Mouse (Mus musculus) spleen, postnatal 14 days (tissue): Measurements from ENCODE around the gene Ppp2r5e.

Experiments used
- DNase-seq, 2 experiments: peaks; one replicate each; pipeline ENCODE4 v3.0.0; 2021 to 2022; ENCODE audit warnings: low spot score in 2 of 2

Gene Ppp2r5e

DNA sequence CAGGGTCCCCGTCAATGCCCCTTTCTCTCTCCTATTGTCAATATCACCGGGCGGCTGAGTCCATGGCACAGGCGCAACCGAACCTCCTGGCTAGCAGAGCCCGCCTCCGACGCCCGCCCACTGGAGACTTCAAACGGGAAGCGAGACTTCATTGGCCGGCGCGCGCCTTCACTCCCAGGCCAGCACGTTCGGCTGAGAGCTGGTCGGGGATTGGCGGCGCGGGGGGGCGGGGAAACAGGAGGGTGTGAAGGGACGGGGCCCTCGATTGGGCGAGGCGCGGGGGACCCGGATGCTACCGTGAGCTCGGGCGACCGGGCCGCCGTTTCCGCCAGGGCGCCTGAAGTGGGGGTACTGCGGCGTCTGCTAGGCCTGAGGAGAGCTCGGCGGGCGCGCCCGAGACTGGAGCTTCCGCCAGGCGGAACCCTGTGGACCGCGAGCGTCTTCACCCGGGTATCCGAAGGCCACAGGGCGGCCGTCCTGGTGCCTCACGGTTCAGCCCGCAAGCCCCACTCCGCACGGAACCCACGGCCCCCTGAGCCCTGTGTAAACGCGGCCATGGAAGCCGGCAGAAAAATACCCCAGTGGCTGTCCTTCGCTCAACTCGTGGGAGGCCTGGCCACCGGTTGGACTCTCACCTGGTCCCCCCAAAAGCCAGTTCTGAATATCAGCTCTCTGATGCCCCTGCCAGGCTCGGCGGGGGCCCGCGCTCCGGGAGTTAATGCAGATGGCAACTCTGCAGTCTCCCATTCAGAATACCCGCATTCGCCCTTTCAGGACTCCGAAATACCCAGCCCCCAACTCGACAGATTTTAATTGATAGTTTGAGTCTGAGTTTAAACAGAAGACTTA lies at the start of gene Ppp2r5e:
Gene Ppp2r5e (minus strand): TSS at position 92 of the 849 bp plus-strand sequence.
- DNase-seq: peak; percentile 97 to 98

GRCm38 (mm10) chr12:75645780-75646179 lies 49.7 kb upstream of the Ppp2r5e start:
- DNase-seq: no peak

- no peak for DNase-seq
These were observed 45.7 kb upstream of the Ppp2r5e start for GRCm38 (mm10) chr12:75641726-75642125.

GRCm38 (mm10) chr12:75638345-75638744 lies 42.3 kb upstream of the Ppp2r5e start:
- no peak for DNase-seq

DNA sequence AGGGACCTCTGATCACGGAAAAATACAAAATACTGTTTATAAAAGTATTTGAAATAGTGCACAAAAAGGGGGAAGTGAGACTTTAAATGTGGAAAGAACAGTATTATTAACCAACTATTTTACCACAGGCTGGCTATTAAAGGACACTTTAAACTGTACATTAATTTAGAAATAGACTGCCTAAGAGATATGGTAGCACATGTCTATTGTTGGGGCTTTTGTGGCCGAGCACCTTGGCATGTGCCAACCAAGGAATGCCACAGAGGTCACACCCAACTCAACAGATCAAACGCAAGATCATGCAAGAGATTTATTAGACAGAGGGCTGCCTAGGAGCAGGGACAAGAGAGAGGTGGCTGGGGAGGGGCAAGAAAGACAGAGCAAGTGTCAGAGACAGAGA lies 41.1 kb upstream of the Ppp2r5e start:
- DNase-seq: no peak

GRCm38 (mm10) chr12:75635771-75636430 lies 39.9 kb upstream of the Ppp2r5e start:
- DNase-seq: no peak

- DNase-seq: no peak
These were observed 33.6 kb upstream of the Ppp2r5e start for GRCm38 (mm10) chr12:75629618-75630017.

- DNase-seq: no peak
These were observed 27.2 kb upstream of the Ppp2r5e start for GRCm38 (mm10) chr12:75623292-75623691.

- no peak for DNase-seq
These were observed 26.8 kb upstream of the Ppp2r5e start for GRCm38 (mm10) chr12:75622835-75623234.

DNA sequence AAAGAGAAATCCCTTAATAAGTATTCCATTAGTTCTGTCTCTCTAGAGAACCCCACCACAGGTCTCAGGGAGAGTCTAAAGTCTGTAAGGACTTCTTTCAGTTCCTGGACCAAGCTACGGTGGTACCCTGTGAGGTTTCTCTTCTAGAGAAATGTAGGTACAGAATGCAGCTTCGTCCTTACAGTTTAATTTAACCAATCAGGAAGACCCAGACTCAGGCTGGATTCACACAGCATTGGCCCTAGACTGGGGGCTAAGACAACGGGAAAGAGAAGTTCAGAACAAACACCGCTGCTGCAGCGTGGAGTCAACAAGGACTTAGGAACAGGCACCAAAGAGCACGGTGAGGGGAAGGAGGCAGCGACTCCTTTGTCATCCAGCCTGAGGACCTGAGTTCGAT lies 20.8 kb upstream of the Ppp2r5e start:
- no peak for DNase-seq

DNA sequence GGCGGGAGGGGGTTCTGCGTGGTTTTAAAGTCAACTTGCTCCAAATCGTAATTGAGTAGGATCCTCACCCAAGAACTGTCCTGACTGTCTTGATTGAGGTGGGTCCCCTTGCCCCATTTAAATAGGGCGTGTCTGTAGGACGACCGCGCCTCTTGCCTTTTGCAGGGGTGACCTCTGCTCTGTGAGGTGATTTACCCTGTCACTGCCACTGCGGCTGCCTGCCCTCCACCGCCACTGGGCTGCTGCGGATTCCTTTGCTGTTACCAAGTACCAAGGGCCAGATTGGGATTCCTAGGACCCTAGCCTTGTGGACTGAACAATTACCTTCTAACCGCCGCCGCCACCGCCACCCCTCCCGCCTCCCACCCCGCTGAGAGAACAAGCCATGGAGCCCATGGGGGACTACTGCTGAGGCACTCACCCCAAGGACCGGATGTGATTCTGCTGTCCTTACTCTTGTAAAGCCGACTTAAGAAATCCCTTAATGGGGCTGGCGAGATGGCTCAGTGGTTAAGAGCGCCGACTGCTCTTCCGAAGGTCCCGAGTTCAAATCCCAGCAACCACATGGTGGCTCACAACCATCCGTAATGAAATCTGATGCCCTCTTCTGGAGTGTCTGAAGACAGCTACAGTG lies 20.2 kb upstream of the Ppp2r5e start:
- no peak for DNase-seq

GRCm38 (mm10) chr12:75615556-75615955 lies 19.5 kb upstream of the Ppp2r5e start:
- no peak for DNase-seq

DNA sequence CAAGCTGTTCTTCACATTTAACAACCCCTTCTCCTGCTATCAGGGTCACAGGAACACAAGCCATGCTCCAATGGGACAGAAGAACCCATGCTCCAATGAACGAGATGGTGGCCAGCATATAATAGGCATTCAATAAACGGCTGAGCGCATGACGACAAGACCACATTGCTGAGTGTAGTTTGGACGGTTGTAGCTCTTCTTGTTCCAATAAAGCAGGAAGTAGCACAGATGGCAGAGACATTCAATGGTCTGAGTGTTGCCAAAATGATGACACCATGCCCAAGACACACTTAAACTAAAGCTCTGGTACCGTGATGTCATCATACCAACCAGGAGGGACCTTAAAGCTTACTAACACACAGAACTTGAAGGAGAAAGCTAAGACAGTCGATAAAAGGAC lies 16.7 kb upstream of the Ppp2r5e start:
- no peak for DNase-seq

DNA sequence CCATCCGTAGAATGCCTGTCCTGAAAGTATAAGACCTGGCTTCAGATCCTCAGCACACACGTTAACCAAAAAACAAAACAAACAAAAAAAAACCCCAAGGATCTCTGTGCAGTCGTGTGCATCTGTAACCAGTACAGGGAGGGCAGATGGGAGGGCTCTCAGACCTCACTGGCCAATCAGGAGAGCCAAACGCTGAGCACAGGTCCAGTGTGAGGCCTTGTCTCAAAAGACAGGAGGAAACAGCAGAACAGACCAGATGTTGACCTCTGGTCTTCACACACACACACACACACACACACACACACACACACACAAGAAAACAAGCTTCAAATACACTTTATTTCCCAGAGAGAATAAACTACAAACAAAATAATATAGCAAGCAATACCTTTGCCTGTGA lies 3.4 kb upstream of the Ppp2r5e start:
- peak in 1 of 2 experiments; percentile 10 for DNase-seq

DNA sequence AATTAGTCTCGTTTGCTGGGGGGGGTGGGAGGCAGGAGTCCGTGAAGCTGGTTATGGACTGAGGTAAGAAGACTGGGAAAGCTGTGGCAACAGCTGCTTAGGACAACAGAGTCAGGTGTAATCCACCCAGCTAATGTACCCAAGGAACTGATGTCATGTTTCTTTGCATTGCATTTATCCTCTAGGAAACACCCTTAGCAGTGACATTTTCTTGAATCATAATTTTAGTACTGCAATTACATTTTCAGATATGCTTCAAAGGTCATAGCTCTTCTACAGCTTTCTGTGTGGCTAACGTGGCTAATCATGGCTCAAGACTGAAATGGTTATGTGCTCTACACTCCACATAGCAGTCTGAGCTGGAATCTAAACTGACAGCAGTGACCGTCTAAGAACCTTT lies 2.9 kb upstream of the Ppp2r5e start:
- no peak for DNase-seq

DNA sequence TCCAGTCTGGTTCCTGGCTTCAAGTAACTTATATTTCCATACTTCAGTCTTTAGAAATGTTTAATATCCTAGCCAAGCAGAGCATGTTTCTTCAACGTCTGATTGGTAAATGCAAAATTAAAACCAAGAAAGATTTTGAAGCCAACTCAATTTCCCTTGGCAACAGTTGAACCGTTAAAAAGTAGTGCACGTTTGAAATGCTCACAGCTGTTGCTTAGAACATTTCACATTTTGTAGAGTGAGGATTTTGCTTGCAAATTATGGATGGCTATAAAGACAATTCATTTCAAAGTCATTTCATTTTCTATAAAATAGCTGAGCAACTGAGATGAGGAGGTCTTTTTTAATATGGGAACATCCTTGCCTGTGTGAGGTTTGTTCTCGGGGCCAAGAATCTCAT lies 1.7 kb upstream of the Ppp2r5e start:
- no peak for DNase-seq

GRCm38 (mm10) chr12:75595291-75596153 lies 523 bp downstream of the Ppp2r5e start:
- peak in 1 of 2 experiments; percentile 21 for DNase-seq

DNA sequence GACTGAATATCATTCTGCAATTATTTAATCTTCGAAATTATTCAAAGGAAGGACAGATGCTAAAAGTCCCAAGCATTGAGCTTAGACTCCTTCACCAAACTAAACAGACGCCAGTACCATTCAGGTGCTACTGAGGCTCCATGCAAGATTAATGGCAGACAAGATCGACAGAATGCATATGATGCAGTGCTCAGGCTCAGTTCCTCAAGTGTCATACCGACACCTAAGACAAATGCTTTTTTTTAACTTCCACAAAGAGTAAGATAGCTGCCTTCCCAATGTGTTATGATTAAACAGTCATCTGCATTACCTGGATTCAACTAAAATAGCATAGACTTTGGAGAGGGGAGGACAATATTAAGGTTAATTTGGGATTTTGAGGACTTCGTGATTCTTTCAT lies 1.6 kb downstream of the Ppp2r5e start:
- DNase-seq: no peak

- DNase-seq: no peak
These were observed 2.2 kb downstream of the Ppp2r5e start for GRCm38 (mm10) chr12:75593817-75594216.

DNA sequence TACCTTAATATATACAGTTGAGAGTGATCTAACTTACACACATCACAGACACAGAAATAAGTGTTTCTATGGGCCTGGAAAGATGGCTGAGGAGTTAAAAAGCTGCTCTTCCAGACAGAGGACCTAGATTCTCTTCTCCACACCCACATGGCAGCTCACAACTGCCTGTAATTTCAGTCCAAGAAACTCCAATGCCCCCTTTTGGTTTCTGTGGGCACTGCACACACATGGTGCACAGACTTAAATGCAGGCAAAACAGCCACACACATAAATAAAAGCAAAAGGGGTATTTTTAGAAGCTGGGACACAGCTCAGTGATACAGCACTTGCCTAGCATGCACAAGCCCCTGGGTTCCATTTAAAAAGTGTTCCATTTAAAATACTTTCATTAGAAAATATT lies 8.5 kb downstream of the Ppp2r5e start:
- DNase-seq: no peak

DNA sequence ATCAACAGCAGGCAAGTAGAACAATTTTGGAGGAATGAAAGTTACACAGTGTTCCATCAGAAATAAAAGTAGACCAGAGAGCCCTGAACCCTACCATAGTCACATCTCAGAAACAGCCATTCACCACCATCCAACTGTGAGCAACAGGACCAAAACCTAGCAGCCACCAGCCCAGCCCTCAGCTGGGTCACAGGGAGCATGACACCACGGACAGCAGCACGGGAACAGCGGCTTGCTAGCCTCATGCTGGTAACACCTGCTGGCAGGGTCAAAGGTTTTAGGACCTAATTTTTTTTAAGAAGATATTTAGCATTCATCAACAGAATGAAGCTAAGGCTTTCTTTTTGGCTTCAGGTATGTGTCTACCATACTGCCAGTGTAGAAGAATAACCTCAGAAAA lies 12.3 kb downstream of the Ppp2r5e start:
- no peak for DNase-seq

GRCm38 (mm10) chr12:75579076-75579475 lies 17.0 kb downstream of the Ppp2r5e start:
- no peak for DNase-seq
